Mouse (Mus musculus) liver, adult 10 weeks (tissue): ENCODE data around the gene Rps18. TPM values are rescaled to one million over a fixed set of nuclear protein-coding genes. Genes with fewer than 3 reads are reported as not detected.

Source experiments
- polyA plus RNA-seq: library from polyadenylated mRNA; stranded (reverse); fragments of 350-450 nt; fragmentation: Illumina TruSeq; extraction: RNeasy Lipid Tissue Mini Kit (QIAGEN cat#74804); gene quantifications from one replicate; pipeline ENCODE4 v1.2.3, GENCODE M21; 2014; ENCODE audit warnings: low read depth, low replicate concordance

Gene Rps18
- polyA plus RNA-seq = 51.8 TPM

GRCm38 (mm10) chr17:33955555-33956214 is at the start of gene Rps18, which contains the start of gene Vps52:
Gene Rps18 (minus strand): TSS chr17:33956001.
Gene Vps52 (plus strand): TSS chr17:33955812.

GRCm38 (mm10) chr17:34000150-34000537 is 44.3 kb upstream of the Rps18 start, which contains the start of gene H2-K1:
Gene H2-K1 (minus strand): TSS chr17:34000347.

GRCm38 (mm10) chr17:33951021-33951946 is 4.5 kb downstream of the Rps18 start, which contains the start of gene B3galt4:
Gene B3galt4 (minus strand): TSS chr17:33951488.

GRCm38 (mm10) chr17:33940206-33940805 is 15.5 kb downstream of the Rps18 start, which contains the start of the genes Pfdn6 and Wdr46:
Gene Pfdn6 (minus strand): TSS chr17:33940343.
Gene Wdr46 (plus strand): TSS chr17:33940660.

GRCm38 (mm10) chr17:33929371-33930279 is 26.2 kb downstream of the Rps18 start, which contains the start of gene Rgl2:
Gene Rgl2 (plus strand): TSS chr17:33929543.

GRCm38 (mm10) chr17:33915671-33916250 is 40.0 kb downstream of the Rps18 start, which contains the start of the genes Tapbp and Zbtb22:
Gene Tapbp (plus strand): TSS chr17:33915899.
Gene Zbtb22 (plus strand): TSS chr17:33915904.

GRCm38 (mm10) chr17:33909077-33909868 is 46.5 kb downstream of the Rps18 start, which contains the start of gene Daxx:
Gene Daxx (plus strand): TSS chr17:33909414.

GRCm38 (mm10) chr17:33904835-33905234 is 51.0 kb downstream of the Rps18 start, which contains the start of gene Platr17:
Gene Platr17 (plus strand): TSS chr17:33905135.

Other genes with a start within 250 kb of the Rps18 start
- 24.2 TPM for gene March2, start 237.3 kb downstream of the Rps18 start, polyA plus RNA-seq
- gene Rab11b, start 195.5 kb downstream of the Rps18 start, polyA plus RNA-seq = 9.3 TPM
- gene Angptl4, start 174.2 kb downstream of the Rps18 start, polyA plus RNA-seq = 8.0 TPM
- gene Kank3, start 145.5 kb downstream of the Rps18 start, polyA plus RNA-seq = 3.1 TPM
- gene Rps28, start 131.4 kb downstream of the Rps18 start, polyA plus RNA-seq = 37.1 TPM
- gene Ndufa7, start 131.4 kb downstream of the Rps18 start, polyA plus RNA-seq = 24.4 TPM
- gene Cd320, start 112.9 kb downstream of the Rps18 start, polyA plus RNA-seq = 1.5 TPM
- not detected for gene Gm7029, start 82.2 kb downstream of the Rps18 start, polyA plus RNA-seq
- gene Kifc1, start 65.3 kb downstream of the Rps18 start, polyA plus RNA-seq = not detected
- gene Platr17, start 50.9 kb downstream of the Rps18 start, polyA plus RNA-seq = not detected
- gene Daxx, start 46.6 kb downstream of the Rps18 start, polyA plus RNA-seq = 3.7 TPM
- gene Tapbp, start 40.1 kb downstream of the Rps18 start, polyA plus RNA-seq = 29.5 TPM
- 1.7 TPM for gene Zbtb22, start 40.1 kb downstream of the Rps18 start, polyA plus RNA-seq
- gene Rgl2, start 26.5 kb downstream of the Rps18 start, polyA plus RNA-seq = 0.64 TPM
- gene Pfdn6, start 15.7 kb downstream of the Rps18 start, polyA plus RNA-seq = 12.6 TPM
- gene Wdr46, start 15.3 kb downstream of the Rps18 start, polyA plus RNA-seq = 1.2 TPM
- not detected for gene B3galt4, start 4.5 kb downstream of the Rps18 start, polyA plus RNA-seq
- gene Vps52, start 189 bp downstream of the Rps18 start, polyA plus RNA-seq = 3.0 TPM
- 848 TPM for gene H2-K1, start 44.3 kb upstream of the Rps18 start, polyA plus RNA-seq
- 1.8 TPM for gene Ring1, start 68.7 kb upstream of the Rps18 start, polyA plus RNA-seq
- gene H2-Ke6, start 72.1 kb upstream of the Rps18 start, polyA plus RNA-seq = 13.3 TPM
- gene Slc39a7, start 75.7 kb upstream of the Rps18 start, polyA plus RNA-seq = 3.2 TPM
- gene Rxrb, start 75.8 kb upstream of the Rps18 start, polyA plus RNA-seq = 1.4 TPM
- gene Col11a2, start 83.4 kb upstream of the Rps18 start, polyA plus RNA-seq = not detected
- gene H2-Oa, start 136.3 kb upstream of the Rps18 start, polyA plus RNA-seq = not detected
- 1.2 TPM for gene H2-DMa, start 163.5 kb upstream of the Rps18 start, polyA plus RNA-seq
- 94.0 TPM for gene Brd2, start 166.6 kb upstream of the Rps18 start, polyA plus RNA-seq
- gene H2-DMb2, start 187.3 kb upstream of the Rps18 start, polyA plus RNA-seq = 0.64 TPM
- gene H2-DMb1, start 197.1 kb upstream of the Rps18 start, polyA plus RNA-seq = 2.6 TPM
- 2.8 TPM for gene Tap1, start 231.6 kb upstream of the Rps18 start, polyA plus RNA-seq
- 6.2 TPM for gene Psmb9, start 231.8 kb upstream of the Rps18 start, polyA plus RNA-seq
- gene Psmb8, start 241.7 kb upstream of the Rps18 start, polyA plus RNA-seq = 3.0 TPM
- gene Tap2, start 247.5 kb upstream of the Rps18 start, polyA plus RNA-seq = 1.1 TPM